Mouse (Mus musculus) megakaryocyte, adult 5-6 weeks (primary cell): ENCODE measurements around the gene Irf9. TPM values are rescaled to one million over a fixed set of nuclear protein-coding genes. Genes with fewer than 3 reads are reported as not detected.

ENCODE experiments used
- ATAC-seq: 2 replicates; pipeline ENCODE4 v1.8.0; 2016; ENCODE audit warnings: mild to moderate bottlenecking, inconsistent platforms; ENCODE audit not compliant: poor library complexity, severe bottlenecking
- total RNA-seq, 2 experiments: library from RNA; stranded (forward) in 1 of 2; stranded (reverse) in 1 of 2; fragments of 153-499, 151-499 nt in 1 of 2; fragments of 221-1000, 200-1000 nt in 1 of 2; gene quantifications; 2 replicates each; pipeline versions ENCODE4 v1.2.3 to v1.2.4; 2015 to 2017

Gene Irf9
- total RNA-seq (2015) (69.7 and 70.9 TPM in 2 replicates), total RNA-seq (2017) (92.0 and 98.7 TPM in 2 replicates)

GRCm38 (mm10) chr14:55603271-55603632 lies at the start of gene Irf9:
Gene Irf9, plus strand, starts transcription at chr14:55603571.
- ATAC-seq: no peak

- ATAC-seq: no peak
These were observed 48.7 kb upstream of the Irf9 start for GRCm38 (mm10) chr14:55554635-55555034.

GRCm38 (mm10) chr14:55555788-55556187 lies 47.6 kb upstream of the Irf9 start:
- no peak for ATAC-seq

- peak; percentile 39 for ATAC-seq
These were observed 46.4 kb upstream of the Irf9 start for GRCm38 (mm10) chr14:55557003-55557402.

GRCm38 (mm10) chr14:55557587-55557986 lies 45.8 kb upstream of the Irf9 start:
- no peak for ATAC-seq

GRCm38 (mm10) chr14:55558740-55559448 lies 44.5 kb upstream of the Irf9 start:
- ATAC-seq: no peak

GRCm38 (mm10) chr14:55559799-55560201 lies 43.6 kb upstream of the Irf9 start, which contains the start of gene Dcaf11:
Gene Dcaf11, plus strand, starts transcription at chr14:55560006.
- peak; percentile 59 for ATAC-seq

- ATAC-seq: peak; percentile 75
These were observed 42.9 kb upstream of the Irf9 start, which contains the start of gene A730061H03Rik for GRCm38 (mm10) chr14:55560202-55561073. Gene A730061H03Rik, minus strand, starts transcription at chr14:55560406.

GRCm38 (mm10) chr14:55561860-55562259 lies 41.5 kb upstream of the Irf9 start:
- ATAC-seq: no peak

- no peak for ATAC-seq
These were observed 40.1 kb upstream of the Irf9 start for GRCm38 (mm10) chr14:55563249-55563648.

- no peak for ATAC-seq
These were observed 37.6 kb upstream of the Irf9 start for GRCm38 (mm10) chr14:55565748-55566147.

- ATAC-seq: no peak
These were observed 35.9 kb upstream of the Irf9 start for GRCm38 (mm10) chr14:55567496-55567895.

GRCm38 (mm10) chr14:55570588-55570987 lies 32.8 kb upstream of the Irf9 start:
- no peak for ATAC-seq

GRCm38 (mm10) chr14:55571760-55572159 lies 31.6 kb upstream of the Irf9 start:
- no peak for ATAC-seq

GRCm38 (mm10) chr14:55575302-55575701 lies 28.1 kb upstream of the Irf9 start, which contains the start of gene Fitm1:
Gene Fitm1, plus strand, starts transcription at chr14:55575617.
- no peak for ATAC-seq

- no peak for ATAC-seq
These were observed 27.7 kb upstream of the Irf9 start for GRCm38 (mm10) chr14:55575711-55576110.

- ATAC-seq: peak; percentile 55
These were observed 27.0 kb upstream of the Irf9 start for GRCm38 (mm10) chr14:55576376-55576775.

GRCm38 (mm10) chr14:55577871-55578667 lies 25.3 kb upstream of the Irf9 start, which contains the start of gene Psme1:
Gene Psme1, plus strand, starts transcription at chr14:55578123.
- peak; percentile 91 for ATAC-seq

- peak; percentile 14 for ATAC-seq
These were observed 24.6 kb upstream of the Irf9 start for GRCm38 (mm10) chr14:55578668-55579269.
